8 mouse cellular contexts compared by ENCODE assay signal in the genomic region with DNA sequence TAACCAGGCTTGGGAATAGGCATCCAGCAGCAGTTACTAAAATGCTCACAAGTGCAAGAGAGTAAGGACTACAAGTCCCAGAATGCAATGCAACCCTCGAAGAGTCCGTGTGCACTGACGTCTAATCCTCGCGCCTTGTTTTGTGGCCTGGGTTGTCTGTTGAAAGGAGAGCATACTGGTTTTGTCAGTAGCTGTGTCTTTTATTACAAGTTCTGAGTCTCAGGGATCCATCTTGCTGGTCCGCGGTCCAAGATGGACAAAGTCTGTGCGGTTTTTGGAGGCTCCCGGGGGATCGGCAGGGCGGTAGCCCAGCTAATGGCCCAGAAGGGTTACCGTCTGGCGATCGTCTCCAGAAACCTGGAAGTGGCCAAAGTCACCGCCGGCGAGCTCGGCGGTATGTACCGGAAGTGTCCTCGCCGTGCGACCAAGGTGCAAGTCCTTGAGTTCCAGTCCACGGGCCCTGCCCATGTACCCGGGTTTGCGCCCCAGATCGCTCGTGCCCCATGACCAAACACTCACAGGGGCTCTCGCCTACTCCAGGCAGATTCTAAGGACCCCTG. TPM values are rescaled to one million over a fixed set of nuclear protein-coding genes. Genes with fewer than 3 reads are reported as not detected.
DNase-seq lines count a peak whose midpoint lies in the region; ATAC-seq and TF ChIP-seq lines count a peak whose summit lies in the region.

A gene (plus strand): TSS at position 138 of the 560 bp plus-strand sequence.

- no peaks in the 10 kb centered on the region for H3K27me3 ChIP-seq in E14TG2a.4 (ENCODE audit: insufficient read depth, low read length)
- no peaks in the 10 kb centered on the region for H3K27me3 ChIP-seq in forebrain, embryonic 12.5 days
- no peaks in the 10 kb centered on the region for H3K27me3 ChIP-seq in heart, postnatal 0 days (ENCODE audit: control insufficient read depth, insufficient read depth, low read length)
- no peaks in the 10 kb centered on the region for H3K27me3 ChIP-seq in liver, embryonic 16.5 days (ENCODE audit: control insufficient read depth, insufficient read depth, low read depth, low read length)
- no peaks in the 10 kb centered on the region for H3K27me3 ChIP-seq in neural tube, embryonic 13.5 days
- H3K27me3 ChIP-seq in testis, adult 2 months (ENCODE audit: control insufficient read depth, insufficient read depth, low read length), result no peaks in the 10 kb centered on the region

- no peak for TF ChIP-seq EP300 in heart, postnatal 0 days (IDR thresholded peaks at IDR 0.05; ENCODE audit: low read depth)

- ATAC-seq in forebrain, embryonic 12.5 days (ENCODE audit: low FRiP score), result peak; percentile 94
- peak; percentile 95 for ATAC-seq in heart, postnatal 0 days (ENCODE audit: insufficient read depth, low read depth)
- ATAC-seq in liver, embryonic 16.5 days (ENCODE audit: low read depth), result peak; percentile 93
- ATAC-seq in neural tube, embryonic 13.5 days (ENCODE audit: low read depth), result peak; percentile 95

- peak within 1 kb of the TSS; percentile 82 for H3K9ac ChIP-seq in forebrain, embryonic 12.5 days
- H3K9ac ChIP-seq in heart, postnatal 0 days (replicated peaks; ENCODE audit: low read depth, low read length), result peak within 1 kb of the TSS; percentile 80
- H3K9ac ChIP-seq in liver, embryonic 16.5 days (ENCODE audit: low read depth, low read length), result peak within 1 kb of the TSS; percentile 67
- peak within 1 kb of the TSS; percentile 87 for H3K9ac ChIP-seq in neural tube, embryonic 13.5 days

- H3K9me3 ChIP-seq in E14TG2a.4 (ENCODE audit: low read length), result no peaks in the 10 kb centered on the region
- H3K9me3 ChIP-seq in forebrain, embryonic 12.5 days, result no peaks in the 10 kb centered on the region
- H3K9me3 ChIP-seq in heart, postnatal 0 days (replicated peaks; ENCODE audit: control insufficient read depth, low read length), result no peaks in the 10 kb centered on the region
- H3K9me3 ChIP-seq in liver, embryonic 16.5 days (replicated peaks; ENCODE audit: control insufficient read depth, low read length), result no peaks in the 10 kb centered on the region
- H3K9me3 ChIP-seq in neural tube, embryonic 13.5 days, result no peaks in the 10 kb centered on the region

- WGBS in forebrain, embryonic 12.5 days, result under 1% methylated on average over 29 of the region's 29 CpGs
- 2% methylated on average over 29 of the region's 29 CpGs for WGBS in heart, postnatal 0 days
- under 1% methylated on average over 29 of the region's 29 CpGs for whole genome bisulfite sequencing in liver, embryonic 16.5 days (ENCODE audit: insufficient replicate concordance)
- WGBS in neural tube, embryonic 13.5 days, result under 1% methylated on average over 29 of the region's 29 CpGs

- H3K4me3 ChIP-seq in E14TG2a.4 (replicated peaks; ENCODE audit: low read length), result peak within 1 kb of the TSS; percentile 91
- peak within 1 kb of the TSS; percentile 72 for H3K4me3 ChIP-seq in forebrain, embryonic 12.5 days (replicated peaks)
- peak within 1 kb of the TSS; percentile 65 for H3K4me3 ChIP-seq in heart, postnatal 0 days (ENCODE audit: low read depth, low read length)
- peak within 1 kb of the TSS; percentile 65 for H3K4me3 ChIP-seq in liver, embryonic 16.5 days (ENCODE audit: low read depth, low read length)
- H3K4me3 ChIP-seq in neural tube, embryonic 13.5 days, result peak within 1 kb of the TSS; percentile 76
- H3K4me3 ChIP-seq in testis, adult 2 months (ENCODE audit: control insufficient read depth, low read depth, low read length), result peak within 1 kb of the TSS; percentile 98

- peaks cover 9% of the 10 kb centered on the region for H3K4me1 ChIP-seq in E14TG2a.4 (replicated peaks; ENCODE audit: low read depth, low read length)
- H3K4me1 ChIP-seq in forebrain, embryonic 12.5 days, result peaks cover 12% of the 10 kb centered on the region
- H3K4me1 ChIP-seq in heart, postnatal 0 days (ENCODE audit: control insufficient read depth, insufficient read depth), result peaks cover 3% of the 10 kb centered on the region; the same call in 1 of the 2 replicates
- peaks cover 4% of the 10 kb centered on the region; the same call in 1 of the 2 replicates for H3K4me1 ChIP-seq in liver, embryonic 16.5 days (ENCODE audit: control insufficient read depth, low read depth, low read length)
- peaks cover 11% of the 10 kb centered on the region for H3K4me1 ChIP-seq in neural tube, embryonic 13.5 days (replicated peaks)
- H3K4me1 ChIP-seq in testis, adult 2 months (ENCODE audit: control insufficient read depth, insufficient read depth, low read length), result peaks cover 7% of the 10 kb centered on the region

- H3K36me3 ChIP-seq in E14TG2a.4 (ENCODE audit: insufficient read depth, low read length), result peaks cover 9% of the 10 kb centered on the region
- H3K36me3 ChIP-seq in forebrain, embryonic 12.5 days (replicated peaks), result no peaks in the 10 kb centered on the region
- peaks cover 13% of the 10 kb centered on the region; the same call in 1 of the 2 replicates for H3K36me3 ChIP-seq in heart, postnatal 0 days (replicated peaks; ENCODE audit: control insufficient read depth, insufficient read depth, low read length)
- H3K36me3 ChIP-seq in liver, embryonic 16.5 days (ENCODE audit: control insufficient read depth, insufficient read depth), result no peaks in the 10 kb centered on the region
- peaks cover 7% of the 10 kb centered on the region; the same call in 1 of the 2 replicates for H3K36me3 ChIP-seq in neural tube, embryonic 13.5 days
- no peaks in the 10 kb centered on the region for H3K36me3 ChIP-seq in testis, adult 2 months (ENCODE audit: control insufficient read depth, insufficient read depth, low read length)

- no peak for TF ChIP-seq CTCF in E14TG2a.4 (conservative IDR thresholded peaks at IDR 0.05; ENCODE audit: low read length)
- TF ChIP-seq CTCF in heart, postnatal 0 days (IDR thresholded peaks at IDR 0.05; ENCODE audit: low read depth), result no peak
- TF ChIP-seq CTCF in testis, adult 2 months (IDR thresholded peaks at IDR 0.05; ENCODE audit: control insufficient read depth, insufficient read depth, insufficient replicate concordance, low read depth, low read length), result no peak

- peak within 1 kb of the TSS; percentile 79 for H3K4me2 ChIP-seq in forebrain, embryonic 12.5 days
- peak within 1 kb of the TSS; percentile 70 for H3K4me2 ChIP-seq in heart, postnatal 0 days (ENCODE audit: low read depth, low read length)
- H3K4me2 ChIP-seq in liver, embryonic 16.5 days (ENCODE audit: low read depth, low read length), result peak within 1 kb of the TSS; percentile 68
- H3K4me2 ChIP-seq in neural tube, embryonic 13.5 days, result peak within 1 kb of the TSS; percentile 80

- TF ChIP-seq POLR2A in testis, adult 2 months (IDR thresholded peaks at IDR 0.05; ENCODE audit: control insufficient read depth, low read depth, low read length), result peak; percentile 38; the same call in 1 of the 2 replicates

- H3K27ac ChIP-seq in forebrain, embryonic 12.5 days, result peak within 1 kb of the TSS; percentile 88
- peak within 1 kb of the TSS; percentile 95 for H3K27ac ChIP-seq in heart, postnatal 0 days (ENCODE audit: low read depth)
- H3K27ac ChIP-seq in liver, embryonic 16.5 days (ENCODE audit: low read length), result peak within 1 kb of the TSS; percentile 88
- H3K27ac ChIP-seq in neural tube, embryonic 13.5 days (replicated peaks), result peak within 1 kb of the TSS; percentile 95
- H3K27ac ChIP-seq in testis, adult 2 months (ENCODE audit: control insufficient read depth, insufficient read depth, low read depth, low read length), result peak within 1 kb of the TSS; percentile 95

- DNase-seq in c-Kit-positive CD71-positive TER-119-positive erythroid progenitor cells, embryonic 14.5 days (ENCODE audit: low spot score), result peak; percentile 91
- peak; percentile 96 for DNase-seq in heart, postnatal 0 days (ENCODE audit: low spot score)
- peak; percentile 88 to 92 for DNase-seq in kidney, postnatal 4 days

RNA-seq across cellular contexts. Expression of the gene that starts here (rescaled TPM):
- 25.1 and 26.8 TPM in 2 replicates for polyA plus RNA-seq in forebrain, embryonic 12.5 days (2016; fragmentation: Nextera tagmentation; extraction: Ambion mirVana)
- 31.0 and 74.6 TPM in 2 replicates for total RNA-seq in heart, postnatal 0 days (2014; rRNA removed; ENCODE audit: low replicate concordance)
- 86.2 and 86.5 TPM in 2 replicates for polyA plus RNA-seq in heart, postnatal 0 days (2015; fragmentation: Nextera tagmentation; extraction: Ambion mirVana)
- 21.3 and 23.6 TPM in 2 replicates for polyA plus RNA-seq in liver, embryonic 16.5 days (2015; fragmentation: Nextera tagmentation; extraction: Ambion mirVana)
- 21.7 and 23.1 TPM in 2 replicates for polyA plus RNA-seq in neural tube, embryonic 13.5 days (2015; fragmentation: Nextera tagmentation; extraction: Ambion mirVana)
- polyA plus RNA-seq in testis, adult 2 months (2012; rRNA removed), result 10.1 and 15.1 TPM in 2 replicates

Comparison
In these comparisons a context has a peak if more than half of its experiments do, and no peak if none do; other contexts are left out.
1. Peak in every context shown above with its lines: DNase-seq, ATAC-seq, H3K4me3 ChIP-seq and H3K27ac ChIP-seq.